Mouse (Mus musculus) layer of hippocampus, adult 8-10 months (tissue): ENCODE results near the gene Abraxas1. TPM values are rescaled to one million over a fixed set of nuclear protein-coding genes. Genes with fewer than 3 reads are reported as not detected.

Source experiments
- DNase-seq, 2 experiments: peaks; one replicate each; pipeline ENCODE4 v3.0.0; 2022; ENCODE audit warnings: low spot score in 2 of 2
- total RNA-seq, 4 experiments: library from RNA; stranded (reverse); gene quantifications; 2 replicates each; pipeline ENCODE4 v1.2.4; 2022

Gene Abraxas1
- total RNA-seq, 4 experiments from 2014 or later = 7.0 to 11.1 (median 8.9) TPM

- DNase-seq = no peak
Observed at GRCm38 (mm10) chr5:100822826-100823225, 2.1 kb upstream of the Abraxas1 start.

- no peak for DNase-seq
Observed at GRCm38 (mm10) chr5:100821375-100821774, 610 bp upstream of the Abraxas1 start.

- DNase-seq = no peak
Observed at GRCm38 (mm10) chr5:100819568-100820480, 941 bp downstream of the Abraxas1 start.

- no peak for DNase-seq
Observed at GRCm38 (mm10) chr5:100818341-100818740, 2.4 kb downstream of the Abraxas1 start.

- peak; percentile 91 for DNase-seq
Observed at GRCm38 (mm10) chr5:100798165-100798860, 22.5 kb downstream of the Abraxas1 start, which contains the start of the genes Helq and Mrps18c. Gene Helq (minus strand): TSS chr5:100798598. Gene Mrps18c (plus strand): TSS chr5:100798627.

- DNase-seq = no peak
Observed at GRCm38 (mm10) chr5:100794084-100794483, 26.7 kb downstream of the Abraxas1 start.

- DNase-seq = no peak
Observed at GRCm38 (mm10) chr5:100792261-100792660, 28.5 kb downstream of the Abraxas1 start.

GRCm38 (mm10) chr5:100787527-100787926, 33.2 kb downstream of the Abraxas1 start:
- DNase-seq = no peak

- no peak for DNase-seq
Observed at GRCm38 (mm10) chr5:100779002-100779401, 41.8 kb downstream of the Abraxas1 start.

- no peak for DNase-seq
Observed at GRCm38 (mm10) chr5:100776900-100777299, 43.9 kb downstream of the Abraxas1 start.

- no peak for DNase-seq
Observed at GRCm38 (mm10) chr5:100775778-100776404, 44.9 kb downstream of the Abraxas1 start.

GRCm38 (mm10) chr5:100771575-100771974, 49.2 kb downstream of the Abraxas1 start:
- DNase-seq = no peak

GRCm38 (mm10) chr5:100766026-100766425, 54.7 kb downstream of the Abraxas1 start:
- no peak for DNase-seq

- DNase-seq = no peak
Observed at GRCm38 (mm10) chr5:100761736-100762135, 59.0 kb downstream of the Abraxas1 start.

GRCm38 (mm10) chr5:100760049-100760663, 60.6 kb downstream of the Abraxas1 start:
- DNase-seq = no peak

GRCm38 (mm10) chr5:100758121-100758520, 62.6 kb downstream of the Abraxas1 start:
- DNase-seq = no peak

Other genes with a start within 250 kb of the Abraxas1 start
- gene Plac8, start 248.7 kb downstream of the Abraxas1 start, total RNA-seq = not detected
- gene Coq2, start 145.8 kb downstream of the Abraxas1 start, total RNA-seq = 10 to 100 TPM; 77.6 to 88.5 (median 82.3) TPM
- 1 to 10 TPM in 1 of 4 experiments, under 1 TPM in 3; 0.33 to 1.3 (median 0.88) TPM for gene Hpse, start 101.2 kb downstream of the Abraxas1 start, total RNA-seq
- 10 to 100 TPM; 13.2 to 22.4 (median 19.5) TPM for gene Helq, start 22.4 kb downstream of the Abraxas1 start, total RNA-seq
- gene Mrps18c, start 22.3 kb downstream of the Abraxas1 start, total RNA-seq = 10 to 100 TPM; 58.2 to 74.5 (median 66.7) TPM
- 1 to 10 TPM; 2.8 to 4.0 (median 4.0) TPM for gene Gpat3, start 24.7 kb upstream of the Abraxas1 start, total RNA-seq